Mouse (Mus musculus): Measurements from ENCODE around the gene Gimap9.

Gene Gimap9

GRCm38 (mm10) chr6:48675931-48676859, at the start of gene Gimap9:
Gene Gimap9 (plus strand): TSS chr6:48676129.
- peak; percentile 71 to 73 for DNase-seq

DNA sequence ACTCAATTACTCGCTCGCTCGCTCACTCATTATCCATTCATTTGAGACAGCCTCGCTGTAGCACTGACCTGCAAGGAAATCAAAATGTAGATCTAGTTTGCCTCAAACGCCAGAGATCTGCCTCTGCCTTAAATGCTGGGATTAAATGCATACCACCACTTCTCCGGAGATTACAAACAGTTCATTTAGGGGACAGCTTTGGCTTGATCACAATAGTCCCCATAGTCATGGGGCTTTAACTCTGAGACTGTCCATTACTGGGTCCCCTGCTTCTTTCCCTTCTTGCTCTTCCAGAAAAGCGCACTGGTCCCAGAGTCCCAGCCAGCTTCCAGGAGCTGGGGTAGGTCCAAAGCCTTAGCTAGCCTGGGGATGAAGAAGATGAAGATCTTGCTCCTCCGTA, 49.5 kb upstream of the Gimap9 start, which contains the start of gene AI854703:
Gene AI854703 (plus strand): TSS at position 301 of the 400 bp plus-strand sequence.
- no peak for DNase-seq

DNA sequence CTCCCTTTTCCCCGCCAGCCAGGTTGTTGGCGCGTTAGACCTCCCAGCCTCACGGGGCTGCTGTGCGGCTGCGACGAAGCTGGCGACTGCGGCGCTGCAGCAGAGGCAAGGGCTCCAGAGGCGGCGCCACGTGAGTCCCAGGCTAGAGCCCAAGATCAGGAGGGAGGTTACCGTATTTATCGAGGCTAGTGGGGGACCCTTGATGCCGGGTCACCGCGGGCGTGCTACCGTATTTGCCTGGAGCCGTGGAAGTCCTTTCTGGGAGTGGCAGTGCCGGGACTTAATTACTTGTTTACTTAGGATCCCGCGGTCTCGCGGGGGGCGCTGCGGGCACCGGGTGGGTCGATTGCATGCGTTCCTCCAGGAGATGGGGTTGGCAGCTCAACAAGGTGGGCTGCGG, 48.9 kb upstream of the Gimap9 start:
- peak; percentile 81 to 82 for DNase-seq

DNA sequence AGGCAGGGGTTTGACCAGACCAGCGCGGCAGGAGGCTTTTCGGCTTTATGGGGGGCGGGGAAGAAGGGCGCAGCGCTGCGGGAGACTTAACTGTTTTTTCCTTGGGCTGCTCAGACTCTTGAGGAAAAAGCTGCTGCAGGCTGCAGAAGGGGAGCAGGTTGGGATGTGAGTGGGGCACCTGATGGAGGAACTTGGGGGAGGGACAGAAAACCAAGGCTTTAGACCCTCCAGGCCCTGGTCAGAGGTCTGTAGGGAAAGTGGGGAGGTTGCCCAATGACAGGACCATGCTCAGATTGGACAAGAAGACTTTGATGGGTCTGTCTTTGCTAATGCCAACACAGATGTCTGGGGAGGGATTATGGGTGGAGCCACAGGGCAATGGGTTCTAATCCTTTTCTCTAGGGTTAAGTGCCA, 48.4 kb upstream of the Gimap9 start:
- DNase-seq: peak; percentile 69

DNA sequence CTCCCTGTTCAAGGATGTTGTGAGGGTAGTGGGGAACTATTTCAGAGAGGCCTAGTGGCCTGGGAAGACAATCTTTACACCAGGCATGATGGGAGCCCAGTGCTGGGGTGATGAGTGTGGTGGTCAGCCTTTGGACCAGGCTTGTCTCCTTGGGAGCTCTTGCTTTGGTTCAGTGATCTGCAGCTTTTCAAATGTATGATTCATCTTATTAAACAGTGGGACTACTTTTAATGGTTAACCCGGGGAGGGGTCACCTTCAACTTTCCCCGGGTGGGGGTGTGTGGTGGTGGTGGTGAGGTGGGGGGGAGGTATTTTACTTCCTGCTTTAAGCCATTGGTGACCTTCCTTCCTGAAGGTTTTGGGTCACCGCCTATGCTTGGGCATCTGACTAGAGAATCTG, 47.6 kb upstream of the Gimap9 start:
- DNase-seq: peak; percentile 83 to 89

DNA sequence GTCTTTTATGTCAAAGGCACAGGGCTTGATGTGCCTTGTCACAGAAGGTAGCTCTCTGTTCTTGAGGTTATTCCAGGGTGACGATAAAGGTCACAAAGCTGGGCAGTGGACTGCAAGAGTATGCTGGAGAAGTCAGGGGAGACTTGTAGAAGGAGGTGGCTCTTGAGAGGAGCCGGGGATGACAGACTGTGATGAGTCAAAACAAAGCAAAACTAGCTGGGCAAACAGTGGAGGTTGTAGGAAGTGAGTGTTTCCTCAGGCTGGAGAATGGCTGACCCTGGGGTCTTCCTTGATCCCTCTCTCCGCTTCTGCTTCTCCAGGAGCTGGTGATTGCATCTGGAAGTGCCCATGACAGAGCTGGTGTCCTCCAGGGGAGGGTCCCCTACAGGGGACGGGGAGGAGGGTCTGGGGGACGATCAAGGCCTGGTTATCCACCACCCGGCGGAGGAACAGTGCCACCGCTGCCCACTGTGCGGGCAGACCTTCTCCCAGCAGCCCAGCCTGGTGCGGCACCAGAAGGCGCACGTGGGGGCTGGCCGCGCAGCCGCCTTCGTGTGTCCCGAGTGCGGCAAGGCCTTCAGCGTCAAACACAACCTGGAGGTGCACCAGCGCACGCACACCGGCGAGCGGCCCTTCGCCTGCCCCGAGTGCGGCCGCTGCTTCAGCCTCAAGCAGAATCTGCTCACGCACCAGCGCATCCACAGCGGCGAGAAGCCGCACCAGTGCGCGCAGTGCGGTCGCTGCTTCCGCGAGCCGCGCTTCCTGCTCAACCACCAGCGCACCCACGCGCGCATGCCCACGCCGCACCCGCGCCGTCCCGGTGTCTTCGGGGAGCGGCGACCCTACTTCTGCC, 46.9 kb upstream of the Gimap9 start:
- no peak for DNase-seq

GRCm38 (mm10) chr6:48629661-48630034, 46.3 kb upstream of the Gimap9 start:
- DNase-seq: peak; percentile 67 to 71

DNA sequence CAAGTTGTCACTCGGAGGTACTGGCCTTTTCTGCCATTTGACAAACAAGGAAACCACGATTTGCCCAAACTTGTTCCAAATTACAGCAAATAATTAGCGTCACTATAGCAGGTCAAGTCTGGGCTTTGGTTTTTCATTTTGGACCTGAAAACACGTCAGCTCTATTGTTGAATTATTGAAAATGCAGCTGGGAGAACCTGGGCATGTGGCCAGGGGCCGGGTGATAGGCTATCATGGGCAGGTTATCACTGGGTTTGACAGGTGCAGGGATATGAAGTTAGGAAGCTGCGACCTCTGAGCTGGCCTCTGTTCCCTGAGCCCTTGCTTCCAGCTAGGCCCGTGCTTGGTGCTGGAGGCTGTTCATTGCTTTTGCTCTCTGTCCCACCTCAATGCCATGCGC, 45.1 kb upstream of the Gimap9 start:
- DNase-seq: no peak

DNA sequence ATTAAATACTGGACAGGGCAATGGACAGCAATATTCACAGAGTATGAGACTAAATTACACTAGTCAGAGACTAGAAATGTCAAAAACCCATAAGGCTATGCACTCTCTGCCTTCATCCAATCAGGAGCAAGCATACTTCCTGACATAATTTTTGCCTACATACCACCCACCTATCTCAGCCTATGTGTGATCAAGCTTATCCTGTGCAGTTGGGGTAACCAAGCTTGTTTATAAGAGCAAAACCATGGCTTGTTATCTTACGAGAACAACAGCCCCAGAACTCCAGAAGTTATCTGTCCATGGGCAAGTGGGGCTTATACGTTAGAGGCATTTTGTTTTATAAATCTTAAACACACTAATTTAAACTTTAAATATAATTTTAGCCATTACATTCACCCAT, 40.8 kb upstream of the Gimap9 start:
- DNase-seq: no peak

- DNase-seq: no peak
Observed at GRCm38 (mm10) chr6:48636515-48636914, 39.4 kb upstream of the Gimap9 start.

GRCm38 (mm10) chr6:48637811-48638500, 38.0 kb upstream of the Gimap9 start:
- no peak for DNase-seq

GRCm38 (mm10) chr6:48638553-48638952, 37.4 kb upstream of the Gimap9 start:
- peak in 1 of 2 experiments; percentile 69 for DNase-seq

- no peak for DNase-seq
Observed at GRCm38 (mm10) chr6:48641391-48641790, 34.5 kb upstream of the Gimap9 start.

DNA sequence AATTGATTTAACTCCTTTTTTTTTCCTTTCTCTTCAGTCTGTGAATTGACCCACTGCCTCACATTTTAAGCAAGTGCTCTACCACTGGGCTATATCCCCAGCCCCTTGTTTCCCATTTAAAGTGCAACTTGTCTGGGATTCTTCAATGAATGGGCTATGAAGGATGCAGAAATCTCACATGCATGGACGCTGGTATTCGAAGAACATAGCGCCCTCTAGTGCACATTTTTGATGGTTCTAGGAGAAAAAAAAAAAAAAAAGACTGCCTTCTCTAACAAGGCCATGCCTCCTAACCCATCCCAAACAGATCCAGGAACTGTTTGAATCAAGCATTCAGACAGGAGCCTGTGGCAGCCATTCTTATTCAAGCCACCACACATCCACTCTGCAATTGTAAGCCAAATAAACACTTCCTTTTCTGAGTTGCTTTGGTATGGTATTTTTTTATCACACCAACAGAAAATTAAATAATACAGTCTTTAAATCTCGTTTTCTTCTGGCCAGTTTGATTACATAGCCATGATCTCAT, 33.1 kb upstream of the Gimap9 start:
- no peak for DNase-seq

GRCm38 (mm10) chr6:48645660-48646308, 30.1 kb upstream of the Gimap9 start:
- DNase-seq: peak; percentile 71 to 83

DNA sequence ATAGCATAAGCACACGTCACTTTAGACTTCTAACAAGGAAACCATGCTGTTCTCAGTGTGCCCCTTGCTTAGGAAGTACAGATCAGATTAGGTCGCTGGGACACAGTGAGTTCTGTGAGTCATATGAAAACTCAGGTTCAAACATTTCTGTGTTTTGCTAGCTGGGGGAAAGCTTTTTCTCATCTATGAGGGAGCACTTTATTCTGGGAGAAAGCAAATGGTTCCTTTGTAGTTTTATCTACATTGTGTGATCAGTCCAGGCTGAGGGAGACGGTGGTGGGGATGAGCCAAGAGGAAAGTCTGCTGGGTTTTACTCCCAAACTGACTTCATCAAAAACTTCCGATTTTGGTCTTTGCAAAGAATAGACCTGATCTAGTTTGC, 29.6 kb upstream of the Gimap9 start:
- no peak for DNase-seq

GRCm38 (mm10) chr6:48646995-48647394, 28.9 kb upstream of the Gimap9 start, which contains the start of gene Gimap8:
Gene Gimap8 (plus strand): TSS chr6:48647234.
- peak; percentile 75 to 78 for DNase-seq

GRCm38 (mm10) chr6:48647611-48648010, 28.3 kb upstream of the Gimap9 start:
- no peak for DNase-seq

DNA sequence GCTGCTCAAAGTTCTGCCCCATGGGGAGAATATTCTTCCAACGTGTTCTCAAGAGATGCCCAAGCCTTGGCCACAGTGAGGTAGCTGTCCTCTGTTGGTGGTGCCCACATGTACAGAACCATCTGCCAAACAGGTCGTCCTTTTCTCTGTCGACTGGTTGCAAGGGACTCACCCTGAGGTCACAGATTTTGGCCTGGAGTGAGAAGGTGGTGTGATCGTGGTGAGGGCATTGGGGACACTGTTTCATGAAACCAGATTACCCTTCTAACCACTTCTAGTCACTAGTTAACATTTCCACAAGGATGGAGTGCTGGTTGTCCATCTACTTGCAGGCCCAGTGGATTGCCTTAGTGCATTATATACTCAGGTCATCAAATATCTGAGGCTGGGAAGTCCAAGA, 27.1 kb upstream of the Gimap9 start:
- DNase-seq: peak; percentile 45 to 71

DNA sequence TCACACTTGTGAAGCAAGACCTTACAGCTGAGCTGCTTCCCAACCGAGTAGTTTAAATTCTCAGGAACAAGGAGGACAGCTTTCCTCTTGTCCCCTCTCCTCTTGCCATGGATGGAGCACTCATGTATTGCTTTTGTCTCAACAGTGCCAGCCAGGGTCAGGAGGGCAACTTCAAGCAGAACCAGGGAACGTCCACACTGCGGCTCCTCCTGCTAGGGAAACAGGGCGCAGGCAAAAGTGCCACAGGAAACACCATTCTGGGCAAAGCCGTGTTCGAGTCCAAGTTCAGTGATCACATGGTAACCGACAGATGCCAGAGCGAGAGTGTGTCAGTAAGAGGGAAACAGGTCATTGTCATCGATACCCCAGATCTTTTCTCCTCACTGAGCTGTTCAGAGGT, 25.9 kb upstream of the Gimap9 start:
- no peak for DNase-seq

DNA sequence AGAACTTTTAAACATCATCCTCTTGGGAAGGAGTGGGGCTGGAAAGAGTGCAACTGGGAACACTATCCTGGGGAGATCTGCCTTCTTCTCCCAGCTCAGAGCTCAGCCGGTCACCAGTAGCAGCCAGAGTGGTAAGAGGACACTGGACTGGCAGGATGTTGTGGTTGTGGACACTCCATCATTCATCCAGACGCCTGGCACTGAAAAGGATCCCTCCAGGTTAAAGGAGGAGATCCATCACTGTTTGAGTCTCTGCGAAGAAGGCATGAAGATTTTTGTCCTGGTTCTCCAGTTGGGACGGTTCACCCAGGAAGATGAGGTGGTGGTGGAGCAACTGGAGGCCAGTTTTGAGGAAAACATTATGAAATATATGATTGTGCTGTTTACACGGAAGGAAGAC, 17.2 kb upstream of the Gimap9 start:
- no peak for DNase-seq

GRCm38 (mm10) chr6:48664750-48665149, 11.2 kb upstream of the Gimap9 start:
- no peak for DNase-seq
